Mouse (Mus musculus) megakaryocyte, embryonic 14.5 days (primary cell): ENCODE measurements around the gene 9830107B12Rik.

Source experiments
- FLI1 ChIP-seq: IDR thresholded peaks from 2 replicates; pipeline ENCODE4 v1.6.1; 2012; ENCODE audit warnings: low read length, inconsistent platforms, mixed read lengths
- GATA1 ChIP-seq: IDR thresholded peaks from 3 replicates; pipeline ENCODE4 v1.6.1; 2012; ENCODE audit warnings: mixed read lengths, low read length, inconsistent platforms, borderline replicate concordance

DNA sequence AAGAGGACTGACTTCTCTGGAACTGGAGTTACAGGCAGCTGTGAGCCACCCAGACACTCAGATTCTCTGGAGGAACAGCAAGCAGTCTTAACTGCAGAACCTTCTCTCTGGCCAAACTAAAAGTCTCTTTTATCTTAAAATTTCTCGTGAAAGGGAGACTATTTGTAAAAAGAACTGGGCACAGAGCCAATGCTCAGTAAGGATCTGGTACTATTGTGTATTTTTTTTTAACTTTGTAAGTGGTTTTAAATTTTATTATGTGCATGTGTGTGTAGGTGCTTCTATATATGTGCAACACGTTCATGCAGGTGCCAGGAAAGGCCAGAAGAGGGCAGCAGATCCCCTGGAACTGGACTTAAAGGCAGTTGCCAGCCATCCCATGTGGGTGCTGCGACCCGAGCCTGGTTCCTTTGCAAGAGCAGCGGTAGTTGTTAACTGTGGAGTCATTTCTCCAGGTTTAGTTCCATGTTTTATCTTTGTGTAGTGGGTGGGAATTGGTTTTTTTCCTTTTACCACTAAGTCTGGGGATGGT lies 52.7 kb downstream of the 9830107B12Rik start:
- TF ChIP-seq GATA1: no peak
- no peak for TF ChIP-seq FLI1
